Mouse (Mus musculus) embryo, embryonic 10.5 days (tissue): ENCODE results near the gene Lgals4.

Experiments used
- DNase-seq: peaks from one replicate; pipeline ENCODE4 v3.0.0-alpha.2; 2015; ENCODE audit warnings: low spot score

Gene Lgals4

DNA sequence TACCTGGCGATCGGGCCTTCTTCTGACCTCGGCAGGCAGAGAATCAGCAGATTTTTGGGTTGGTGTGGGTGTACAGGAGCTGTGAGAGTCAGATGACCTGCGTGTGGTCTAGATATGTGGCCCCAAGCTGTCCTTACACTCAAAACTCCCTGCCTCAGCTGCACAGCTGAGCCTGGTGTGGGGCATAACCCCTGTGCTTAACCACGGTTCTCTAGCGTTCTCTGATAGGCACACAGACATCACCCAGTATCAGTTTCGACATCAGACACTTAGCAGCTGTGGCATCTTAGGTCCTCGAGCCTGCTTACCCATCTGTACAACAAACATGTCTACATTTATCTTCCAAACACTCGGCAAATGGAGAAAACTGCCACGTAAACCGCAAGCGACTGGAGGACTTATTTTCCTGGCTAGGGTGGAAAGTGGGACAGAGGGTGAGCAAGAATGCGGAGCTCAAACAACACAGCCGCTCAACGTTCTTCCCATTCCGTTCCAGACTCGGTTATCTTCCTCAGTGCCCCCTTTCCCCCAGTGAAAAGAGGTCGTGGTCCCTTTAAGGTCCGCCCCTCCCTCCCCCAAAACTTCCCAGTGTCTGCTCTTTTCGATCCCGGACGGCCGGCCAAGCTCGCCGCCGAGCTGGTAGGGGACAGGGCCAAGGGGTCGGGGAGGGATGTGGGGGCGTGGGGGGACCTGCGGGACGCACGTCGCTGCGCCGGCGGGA is 25.3 kb upstream of the Lgals4 start, which contains the start of gene Hnrnpl:
Hnrnpl (plus strand) TSS at position 321 of the 721 bp plus-strand sequence.
- DNase-seq: peak; percentile 85

DNA sequence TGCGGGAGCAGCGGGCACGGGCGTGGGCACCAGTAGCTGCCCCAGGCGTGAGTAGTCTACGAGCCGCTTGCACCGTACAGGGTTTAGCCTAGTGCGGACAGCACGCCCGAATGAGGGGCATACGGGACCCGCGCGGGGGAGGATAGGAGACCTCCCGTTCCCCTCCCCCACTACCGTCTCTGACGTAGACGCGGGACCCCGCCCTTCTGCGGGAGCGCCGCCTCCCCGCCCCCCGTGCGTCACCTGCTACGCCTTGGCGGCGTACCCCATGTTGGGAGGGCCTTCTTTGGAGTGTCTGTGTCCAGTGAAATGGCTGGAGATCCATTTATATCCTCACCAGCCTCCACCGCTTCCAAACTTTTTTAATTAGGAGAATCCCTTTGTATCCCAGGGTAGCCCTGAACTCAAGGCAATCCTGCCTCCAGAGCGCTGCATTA is 24.7 kb upstream of the Lgals4 start:
- DNase-seq: peak; percentile 96

DNA sequence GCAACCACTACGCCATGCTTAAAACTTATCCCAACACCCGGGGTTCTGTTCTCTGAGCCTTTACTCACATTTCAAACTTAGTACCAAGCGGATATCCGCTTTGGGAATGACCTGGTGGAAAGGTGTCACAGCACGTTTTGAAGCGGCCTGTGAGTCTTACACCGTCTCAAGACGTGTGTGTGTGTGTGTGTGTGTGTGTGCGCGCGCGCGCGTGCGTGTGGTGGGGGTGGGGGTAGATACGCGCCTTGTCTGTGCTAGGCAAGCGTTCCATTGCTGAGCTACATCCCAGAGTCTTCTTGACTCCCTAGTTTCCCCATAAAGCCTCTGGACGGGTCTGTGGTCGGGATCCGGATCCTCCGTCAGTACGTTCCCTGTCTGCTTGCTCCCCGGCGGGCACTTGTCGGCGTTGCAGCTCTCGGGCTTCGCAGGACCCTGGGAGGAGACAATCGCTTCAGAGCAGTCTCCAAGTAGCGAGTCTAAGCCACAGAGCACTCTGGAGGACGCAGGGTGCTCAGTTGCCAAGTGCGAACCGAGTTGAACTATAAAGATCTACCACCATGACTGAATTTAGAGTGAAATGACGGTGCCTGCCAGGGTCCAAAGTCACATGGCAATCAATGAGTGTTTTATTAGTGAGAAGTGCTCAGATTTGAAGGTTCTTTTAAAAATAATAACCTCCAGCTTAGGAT is 24.1 kb upstream of the Lgals4 start:
- peak; percentile 83 for DNase-seq

DNA sequence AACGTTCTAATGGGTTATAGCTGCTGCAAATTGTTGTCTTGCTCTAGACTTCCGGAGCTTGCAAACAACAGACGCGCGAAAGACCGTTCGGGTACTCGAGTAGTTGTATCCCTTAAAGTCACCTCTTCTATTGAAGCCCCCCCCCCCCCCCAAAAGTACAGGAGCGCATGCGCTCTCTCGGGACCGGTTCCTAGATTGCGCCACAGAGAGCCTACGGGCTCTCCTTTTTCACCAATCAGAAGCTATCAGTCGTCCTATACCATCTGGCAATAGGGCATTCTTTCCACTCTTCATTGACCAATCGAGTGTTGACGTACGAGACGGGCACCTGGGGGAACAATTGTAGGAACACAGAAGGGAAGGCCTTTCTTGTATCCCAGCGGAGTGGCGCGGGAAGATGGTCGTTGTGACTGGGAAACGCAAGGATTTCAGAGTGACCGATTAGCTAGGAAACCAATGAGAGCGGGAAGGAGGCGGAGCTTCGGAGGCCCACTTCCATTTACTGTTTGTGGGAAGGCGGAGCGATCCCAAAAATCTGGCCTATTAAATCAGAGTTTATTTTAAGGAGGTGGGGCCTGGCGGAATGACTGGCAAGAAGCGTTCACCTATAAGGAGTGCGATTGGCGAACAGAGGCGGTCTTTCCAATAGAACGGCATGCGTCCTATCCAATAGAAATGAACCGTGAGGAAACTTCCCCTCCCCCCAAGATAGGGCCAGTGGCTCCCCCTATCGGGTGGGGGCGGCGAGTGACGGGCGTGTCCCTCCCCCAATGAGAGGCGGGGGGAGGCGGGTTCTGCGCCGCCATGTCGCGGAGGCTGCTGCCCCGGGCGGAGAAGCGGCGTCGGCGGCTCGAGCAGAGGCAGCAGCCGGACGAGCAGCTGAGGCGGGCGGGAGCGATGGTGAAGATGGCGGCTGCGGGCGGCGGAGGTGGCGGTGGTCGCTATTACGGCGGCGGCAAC is 23.3 kb upstream of the Lgals4 start:
- peak; percentile 100 for DNase-seq

DNA sequence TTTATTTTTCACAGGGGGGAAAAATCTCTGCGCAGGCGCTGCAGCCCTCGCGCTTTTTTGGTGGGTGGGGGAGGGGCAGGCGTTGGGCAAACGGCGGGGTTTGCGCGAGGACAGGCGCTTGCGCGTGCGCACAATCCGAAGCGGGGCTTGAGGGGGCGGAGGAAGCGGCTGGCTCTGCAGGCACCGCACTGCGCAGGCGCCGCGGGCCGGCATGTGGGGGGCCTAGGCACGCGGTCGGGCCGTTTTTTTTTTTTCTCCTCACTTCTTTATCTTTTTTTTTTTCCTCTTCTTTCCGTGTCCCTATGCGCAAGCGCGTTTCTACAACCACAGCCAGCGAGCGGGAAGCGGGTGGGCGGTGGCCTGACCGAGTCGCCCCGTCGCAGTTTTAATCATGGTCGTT is 22.4 kb upstream of the Lgals4 start:
- DNase-seq: peak; percentile 96

DNA sequence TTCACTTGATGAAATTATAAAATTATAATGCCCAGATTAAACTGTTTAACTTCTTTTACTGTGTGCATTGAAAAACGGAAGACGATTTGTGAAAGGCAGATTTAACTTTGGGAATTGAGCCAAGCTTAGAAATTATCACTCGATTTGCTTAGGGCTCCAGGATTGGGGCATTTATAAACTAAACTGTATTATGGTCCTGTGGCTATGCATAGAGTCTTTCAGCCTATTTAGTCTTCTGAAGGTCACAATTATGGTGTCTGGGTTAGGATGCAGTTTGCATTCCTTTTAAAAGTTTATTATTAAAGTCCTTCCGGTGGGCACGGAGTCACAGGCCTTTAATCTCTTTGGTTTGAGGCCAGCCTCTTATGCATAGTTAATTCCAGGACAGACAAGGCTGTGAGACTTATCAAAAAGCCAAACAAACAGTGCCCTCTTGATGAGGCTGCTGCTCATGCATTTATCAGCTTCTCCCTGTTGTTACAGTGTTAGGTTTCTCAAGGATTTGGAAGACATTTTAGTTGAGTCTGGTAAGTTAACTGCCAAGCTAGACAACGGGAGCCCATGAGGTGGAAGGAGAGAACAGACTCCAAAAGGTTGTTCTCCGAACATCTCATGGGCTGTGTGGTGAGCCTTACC is 21.9 kb upstream of the Lgals4 start:
- DNase-seq: no peak

DNA sequence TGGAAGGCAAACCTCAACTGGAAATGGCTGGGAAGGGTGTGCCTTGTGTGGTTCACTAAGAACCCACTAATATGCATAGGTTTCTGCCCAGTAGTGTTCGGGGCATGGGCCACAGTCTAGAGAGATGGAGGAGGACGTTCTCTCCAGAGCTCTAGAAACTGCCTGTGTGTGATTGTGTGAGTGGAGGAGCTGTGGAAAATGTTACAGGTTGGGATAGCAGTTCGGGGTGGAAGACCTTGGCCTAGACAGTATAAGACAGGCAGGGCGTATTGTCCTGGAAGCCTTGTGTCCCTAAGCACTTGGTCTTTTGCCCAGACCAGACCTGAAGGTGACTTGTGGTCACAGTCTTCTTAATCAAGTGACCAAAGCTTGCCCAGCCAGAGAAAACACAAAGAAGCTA is 21.2 kb upstream of the Lgals4 start:
- no peak for DNase-seq

DNA sequence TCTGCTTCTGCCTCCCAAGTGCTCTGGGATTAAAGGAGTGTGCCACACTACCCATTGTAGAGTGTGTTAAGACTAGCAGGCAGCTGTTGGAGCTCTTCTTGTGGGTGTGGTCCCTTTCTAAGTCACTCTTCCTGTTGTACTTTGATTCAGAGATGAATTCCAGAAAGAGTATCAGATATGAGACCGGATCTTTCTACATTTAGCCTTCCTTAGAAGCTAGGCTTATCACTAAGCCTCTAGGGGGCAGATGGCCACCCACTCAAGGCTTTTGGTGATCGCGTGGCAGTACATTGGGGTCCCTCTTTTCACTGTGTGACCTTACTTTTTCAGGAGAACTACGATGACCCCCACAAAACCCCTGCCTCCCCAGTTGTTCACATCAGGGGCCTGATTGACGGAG is 20.7 kb upstream of the Lgals4 start:
- DNase-seq: no peak

DNA sequence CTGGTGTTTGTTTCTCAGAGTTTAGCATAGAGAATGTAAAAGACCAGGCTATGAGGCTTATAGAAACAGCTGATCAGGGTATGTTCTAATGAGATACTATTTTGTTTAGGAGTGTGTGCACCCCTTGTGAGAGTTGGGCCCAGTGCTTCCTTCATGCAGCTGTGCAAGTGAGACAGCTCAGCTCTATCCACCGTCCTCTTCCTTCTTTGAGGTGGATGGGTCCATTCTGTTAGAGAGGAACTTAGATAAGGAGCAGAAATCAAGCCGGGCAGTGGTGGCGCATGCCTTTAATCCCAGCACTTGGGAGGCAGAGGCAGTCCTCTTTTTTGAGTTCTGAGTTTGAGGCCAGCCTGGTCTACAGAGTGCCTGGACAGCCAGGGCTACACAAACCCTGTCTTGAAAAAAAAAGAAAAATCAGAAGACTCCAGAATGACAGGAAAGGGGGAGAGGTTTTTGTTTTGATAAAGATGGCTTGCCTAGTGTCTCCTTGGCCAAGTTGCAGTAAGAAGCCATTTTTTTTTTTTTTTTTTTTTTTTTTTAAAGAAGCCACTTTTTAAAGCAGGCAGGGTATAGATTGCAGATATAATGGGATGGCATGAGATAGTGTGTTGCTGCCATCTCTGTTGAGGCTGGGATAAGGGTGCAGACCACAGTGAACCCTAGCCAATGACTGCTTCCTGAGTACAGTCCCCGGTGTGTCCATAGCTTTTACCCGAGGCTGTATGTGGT is 19.2 kb upstream of the Lgals4 start:
- no peak for DNase-seq

DNA sequence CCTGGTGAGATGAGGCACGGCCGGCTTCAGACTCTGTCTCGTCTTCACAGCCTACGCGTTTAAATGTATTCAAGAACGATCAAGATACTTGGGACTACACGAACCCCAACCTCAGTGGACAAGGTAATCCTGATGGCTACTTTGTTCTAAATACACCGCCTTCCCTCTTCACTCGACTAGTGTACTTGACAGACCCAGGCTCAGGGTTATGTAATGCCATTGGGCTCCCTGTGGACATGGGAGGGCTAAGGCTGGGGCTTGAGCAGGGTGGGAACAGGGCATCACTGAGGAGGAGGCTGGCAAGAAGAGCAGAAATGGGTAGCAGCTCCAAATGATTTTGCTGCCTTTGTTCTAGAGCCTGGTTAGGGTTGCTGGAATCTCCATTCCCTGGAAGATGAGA is 18.4 kb upstream of the Lgals4 start:
- DNase-seq: no peak

DNA sequence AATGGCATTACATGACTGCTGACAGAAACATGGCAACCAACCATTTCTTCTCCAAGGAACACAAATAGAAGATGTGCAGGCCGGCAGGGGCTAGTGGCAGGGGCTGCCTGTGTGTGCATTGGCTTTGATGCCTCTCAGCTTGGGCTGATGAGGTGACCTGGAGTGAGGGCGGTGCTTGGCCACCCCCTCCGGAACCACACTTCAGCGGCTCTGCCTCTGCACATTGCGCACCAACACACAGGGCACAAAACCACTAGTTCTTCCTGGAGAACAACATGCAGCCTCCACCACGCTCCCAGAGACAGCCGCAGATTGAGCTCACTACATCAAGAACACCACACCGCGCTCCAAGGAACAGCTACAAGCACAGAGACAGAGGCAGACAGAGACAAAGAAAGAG is 17.5 kb upstream of the Lgals4 start:
- no peak for DNase-seq

DNA sequence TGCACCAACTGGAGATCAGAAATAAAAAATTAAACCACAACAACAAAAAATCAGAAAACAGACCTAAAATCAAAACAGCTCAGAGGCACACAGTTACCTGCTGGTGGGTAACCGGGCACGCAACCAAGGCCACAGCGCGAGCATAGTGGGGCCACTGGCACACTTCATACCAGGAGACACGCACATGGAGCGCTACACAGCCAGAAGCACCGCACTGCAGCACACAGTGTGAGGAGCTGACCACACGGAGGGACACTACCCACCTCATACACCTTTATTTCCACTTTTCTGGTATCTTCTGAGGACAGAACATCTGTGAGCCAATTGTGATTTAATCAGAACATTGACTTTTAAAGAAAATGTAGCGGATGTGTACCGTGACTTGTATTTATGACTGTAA is 16.7 kb upstream of the Lgals4 start:
- no peak for DNase-seq

DNA sequence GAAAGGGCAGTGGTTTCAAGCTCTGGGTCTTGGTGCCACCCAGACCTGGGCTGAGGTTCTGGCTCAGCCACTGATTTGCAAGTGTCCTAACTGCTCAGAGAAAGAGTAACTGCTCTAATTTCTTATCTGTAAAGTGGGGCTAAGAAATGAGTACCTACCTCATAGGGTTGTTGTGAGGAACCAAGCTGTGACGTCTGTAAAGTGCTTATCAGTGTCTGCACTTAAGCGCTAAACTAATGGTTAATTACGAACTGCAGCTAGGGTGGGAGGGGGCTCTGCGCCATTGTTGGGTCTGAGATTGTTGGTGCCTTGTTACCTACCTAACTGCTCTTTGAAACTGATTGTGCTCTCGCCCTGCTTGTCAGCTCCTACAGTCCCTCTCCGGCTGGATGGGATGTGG is 16.1 kb upstream of the Lgals4 start:
- no peak for DNase-seq

DNA sequence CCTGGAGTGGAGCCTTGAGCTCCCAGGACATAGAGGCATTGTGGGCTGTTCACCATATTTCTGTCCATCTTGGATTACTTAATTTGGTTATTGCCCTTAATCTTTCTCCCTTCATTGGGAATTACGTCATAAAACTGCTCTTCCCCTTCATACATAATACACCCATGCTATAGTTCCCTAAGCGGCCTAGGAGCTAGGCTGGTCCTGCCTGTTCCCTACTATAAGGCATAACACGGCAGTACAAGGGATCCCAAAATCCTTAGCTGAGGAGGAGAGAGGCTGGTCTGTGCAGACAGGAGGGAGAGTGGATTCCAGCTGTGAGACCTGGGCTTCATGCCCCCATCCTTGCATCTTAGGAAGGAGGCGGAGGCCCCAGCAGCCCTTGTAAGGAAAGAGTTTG is 15.7 kb upstream of the Lgals4 start:
- DNase-seq: no peak

DNA sequence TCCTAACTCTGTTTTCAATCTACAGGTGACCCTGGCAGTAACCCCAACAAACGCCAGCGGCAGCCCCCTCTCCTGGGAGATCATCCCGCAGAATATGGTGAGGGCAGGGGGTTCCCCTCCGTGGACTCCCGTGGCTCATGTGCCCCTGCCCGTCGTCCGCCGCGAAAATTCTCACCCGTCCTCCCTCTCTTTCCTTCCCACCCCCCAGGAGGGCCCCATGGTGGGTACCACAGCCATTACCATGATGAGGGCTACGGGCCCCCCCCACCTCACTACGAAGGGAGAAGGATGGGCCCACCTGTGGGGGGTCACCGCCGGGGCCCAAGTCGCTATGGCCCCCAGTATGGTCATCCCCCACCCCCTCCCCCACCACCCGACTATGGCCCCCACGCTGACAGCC is 15.2 kb upstream of the Lgals4 start:
- no peak for DNase-seq

DNA sequence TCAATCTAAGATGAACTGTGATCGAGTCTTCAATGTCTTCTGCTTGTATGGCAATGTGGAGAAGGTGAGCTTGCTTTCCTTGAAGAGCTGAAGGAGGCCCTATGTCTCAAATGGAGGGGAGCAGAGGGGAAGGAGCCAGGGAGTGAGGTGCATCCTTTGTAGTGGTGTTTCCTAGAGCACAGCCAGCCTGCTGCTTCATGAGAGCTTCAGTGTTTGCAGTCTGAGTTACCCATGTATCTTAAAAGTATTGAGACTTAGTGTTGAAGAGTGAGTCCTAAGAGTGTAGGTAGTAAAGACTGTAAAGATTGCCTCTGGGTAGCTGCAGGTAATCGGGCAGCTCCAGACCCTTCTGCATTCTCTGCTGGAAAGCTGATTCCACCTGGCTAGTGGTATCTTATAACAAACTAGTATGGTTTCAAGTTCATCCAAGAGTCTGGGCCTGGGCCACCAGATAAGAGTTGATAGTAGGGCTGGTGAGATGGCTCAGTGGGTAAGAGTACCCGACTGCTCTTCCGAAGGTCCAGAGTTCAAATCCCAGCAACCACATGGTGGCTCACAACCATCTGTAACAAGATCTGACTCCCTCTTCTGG is 14.7 kb upstream of the Lgals4 start:
- DNase-seq: no peak

DNA sequence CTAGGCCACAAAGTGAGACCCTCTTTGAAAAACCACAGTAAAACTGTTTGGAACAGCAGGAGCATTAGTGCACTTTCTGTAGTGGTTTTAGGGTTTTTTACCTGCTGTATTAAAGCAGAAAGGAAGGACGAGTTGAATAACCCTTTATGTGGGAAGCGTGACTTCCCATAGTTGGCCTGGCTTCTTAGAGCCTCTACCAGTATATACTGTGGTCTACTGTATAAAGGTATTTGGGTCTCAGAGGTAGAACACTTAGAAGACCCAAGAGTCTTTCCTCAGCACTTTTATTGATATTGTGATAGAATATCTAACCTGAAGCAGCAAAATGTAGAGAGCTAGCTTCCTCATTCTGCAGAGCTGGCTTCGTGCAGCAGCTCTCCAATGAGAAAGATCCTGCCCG is 14.1 kb upstream of the Lgals4 start:
- no peak for DNase-seq

DNA sequence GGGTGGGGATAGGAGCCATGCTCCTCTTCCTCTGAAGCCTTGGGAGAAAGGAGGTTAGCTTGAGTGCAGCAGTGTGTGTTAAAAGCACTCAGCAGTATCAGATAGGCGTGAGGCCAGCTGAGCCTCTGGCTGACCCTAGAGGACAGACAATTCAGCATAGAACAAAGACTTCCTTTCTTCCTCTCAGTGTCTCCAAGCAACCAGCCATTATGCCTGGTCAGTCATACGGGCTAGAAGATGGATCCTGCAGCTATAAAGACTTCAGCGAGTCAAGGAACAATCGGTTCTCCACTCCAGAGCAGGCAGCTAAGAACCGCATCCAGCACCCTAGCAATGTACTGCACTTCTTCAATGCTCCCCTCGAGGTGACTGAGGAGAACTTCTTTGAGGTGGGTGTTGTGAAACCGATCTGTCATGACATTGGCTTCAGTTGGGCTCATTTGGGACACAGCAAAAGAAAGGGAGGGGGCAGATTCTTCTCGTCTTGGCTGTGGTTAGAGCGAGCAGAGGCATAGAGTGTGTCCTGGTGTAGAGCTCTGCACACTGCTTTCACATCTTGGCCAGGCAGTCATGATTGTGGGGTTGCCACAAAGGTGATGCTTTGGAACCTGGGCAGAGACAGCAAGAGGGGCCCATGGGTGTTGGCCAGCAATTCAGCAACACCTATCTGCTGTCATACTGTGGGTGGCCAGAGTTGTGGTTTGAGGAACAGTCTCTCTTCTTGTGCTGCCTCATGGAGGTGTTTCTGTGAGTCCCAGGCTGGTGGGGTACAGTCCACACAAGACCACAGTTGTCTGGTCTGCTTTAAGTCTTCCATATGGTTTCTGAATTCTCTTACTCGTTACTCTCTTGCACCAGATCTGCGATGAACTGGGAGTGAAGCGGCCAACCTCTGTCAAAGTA is 13.0 kb upstream of the Lgals4 start:
- DNase-seq: peak; percentile 81

DNA sequence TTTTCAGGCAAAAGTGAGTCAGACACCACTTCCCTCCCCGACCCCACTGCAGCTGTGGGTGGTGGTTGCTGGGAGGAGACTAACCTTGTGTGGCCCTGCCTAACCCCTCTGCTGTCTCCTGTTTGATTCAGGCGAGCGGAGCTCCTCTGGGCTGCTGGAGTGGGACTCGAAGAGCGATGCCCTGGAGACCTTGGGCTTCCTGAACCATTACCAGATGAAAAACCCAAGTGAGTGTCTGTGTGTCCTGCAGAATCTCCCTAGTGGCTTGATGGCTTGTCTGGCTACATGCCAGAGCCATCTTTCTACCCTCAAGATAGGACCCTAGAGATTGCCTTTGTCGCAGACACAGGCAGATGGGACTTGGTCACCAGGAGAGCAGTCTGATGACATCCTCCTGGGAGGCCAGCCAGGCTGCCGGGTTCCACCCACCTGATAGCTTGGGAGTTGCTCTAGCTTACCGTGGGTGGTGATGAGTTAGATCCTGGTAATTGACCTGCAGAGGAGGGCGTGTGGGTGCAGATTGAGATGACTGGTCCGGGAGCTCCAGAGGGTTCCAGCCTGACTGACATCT is 12.3 kb upstream of the Lgals4 start:
- no peak for DNase-seq

DNA sequence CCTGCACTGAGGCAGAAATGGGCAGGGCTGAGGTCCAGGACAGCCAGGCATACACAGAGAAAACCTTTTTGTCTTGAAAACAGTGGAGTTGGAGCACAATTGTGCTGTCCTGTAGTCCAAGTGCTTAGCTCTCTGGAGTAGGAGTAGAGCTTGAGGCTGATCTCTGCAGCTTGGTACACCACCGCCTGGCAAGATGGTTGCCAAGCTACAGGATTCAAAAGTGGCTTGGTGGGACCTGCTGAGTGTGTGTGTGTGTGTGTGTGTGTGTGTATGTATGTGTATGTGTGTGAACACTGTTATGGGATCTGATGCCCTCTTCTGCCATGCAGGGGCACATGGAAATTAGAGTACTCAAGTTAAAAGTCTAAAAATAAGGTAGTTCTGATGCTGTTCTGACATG is 11.1 kb upstream of the Lgals4 start:
- DNase-seq: no peak
